Mouse (Mus musculus) kidney, adult 2 months (tissue): ENCODE results near the gene Brap.

ENCODE experiments used
- CTCF ChIP-seq: fragments of 200-500 bp; conservative IDR thresholded peaks from 2 replicates; pipeline ENCODE4 v1.5.1; 2011; ENCODE audit warnings: low read depth, mild to moderate bottlenecking, control low read depth, low read length, moderate library complexity, mixed read lengths; ENCODE audit not compliant: insufficient read depth, insufficient read length
- POLR2A ChIP-seq: fragments of 200-500 bp; IDR thresholded peaks from one replicate; pipeline ENCODE4 v1.6.1; 2011; ENCODE audit warnings: low read depth, low read length, control low read depth

GRCm38 (mm10) chr5:121721841-121722240 lies 61.5 kb downstream of the Brap start:
- TF ChIP-seq POLR2A (no peak), CTCF (no peak)
